Mouse (Mus musculus) lung, embryonic 14.5 days (tissue): ENCODE data around the gene Prx. TPM values are rescaled to one million over a fixed set of nuclear protein-coding genes. Genes with fewer than 3 reads are reported as not detected.

Source experiments
- ATAC-seq: fragments of 200-750 bp; cut with Nextera tagmentation; 2 replicates; pipeline ENCODE4 v1.8.0; 2017; ENCODE audit warnings: mild to moderate bottlenecking, moderate TSS enrichment, moderate library complexity; ENCODE audit not compliant: insufficient read depth
- DNase-seq: peaks from one replicate; pipeline ENCODE4 v3.0.0-alpha.2; 2015
- H3K27ac ChIP-seq: fragments of 300-500 bp; sonication (generic); 2 replicates; pipeline ENCODE4 v1.5.1; 2014; ENCODE audit warnings: low read depth, mild to moderate bottlenecking, moderate library complexity
- H3K27me3 ChIP-seq: fragments of 300-500 bp; sonication (generic); 2 replicates; pipeline ENCODE4 v1.6.1; 2014; ENCODE audit warnings: low read length, control low read depth; ENCODE audit not compliant: insufficient read depth
- H3K36me3 ChIP-seq: fragments of 300-500 bp; sonication (generic); 2 replicates; pipeline ENCODE4 v1.6.1; 2014; ENCODE audit warnings: control low read depth; ENCODE audit not compliant: insufficient read depth
- H3K4me1 ChIP-seq: fragments of 300-500 bp; sonication (generic); 2 replicates; pipeline ENCODE4 v1.6.1; 2014; ENCODE audit warnings: antibody characterized with exemption, control low read depth; ENCODE audit not compliant: insufficient read depth
- H3K4me2 ChIP-seq: fragments of 300-500 bp; sonication (generic); 2 replicates; pipeline ENCODE4 v1.6.1; 2014; ENCODE audit warnings: mild to moderate bottlenecking
- H3K4me3 ChIP-seq: fragments of 300-500 bp; sonication (generic); 2 replicates; pipeline ENCODE4 v1.5.1; 2014; ENCODE audit warnings: low read depth, low read length
- H3K9ac ChIP-seq: fragments of 300-500 bp; sonication (generic); 2 replicates; pipeline ENCODE4 v1.6.1; 2014
- H3K9me3 ChIP-seq: fragments of 300-500 bp; sonication (generic); 2 replicates; pipeline ENCODE4 v1.6.1; 2016; ENCODE audit warnings: low read depth, low read length, control low read depth
- CTCF ChIP-seq: IDR thresholded peaks from 2 replicates; pipeline ENCODE4 v1.5.1; 2016; ENCODE audit warnings: antibody characterized with exemption, low read depth
- WGBS: fragments of 180-500 bp; shearing (Covaris S2); extraction: QIAGEN DNeasy Blood & Tissue Kit; methylation state at CpG from one replicate; pipeline ENCODE4 v1.1.7; 2014; 5-methylcytosine and 5-hydroxymethylcytosine counted together
- polyA plus RNA-seq: library from polyadenylated mRNA; unstranded; fragments of >200 nt; fragmentation: Nextera tagmentation; extraction: Ambion mirVana; gene quantifications from 2 replicates; pipeline ENCODE4 v1.2.1, GENCODE M21; 2014

The Prx gene
- polyA plus RNA-seq, 1 experiment from 2014 or later: 2.5 TPM

DNA sequence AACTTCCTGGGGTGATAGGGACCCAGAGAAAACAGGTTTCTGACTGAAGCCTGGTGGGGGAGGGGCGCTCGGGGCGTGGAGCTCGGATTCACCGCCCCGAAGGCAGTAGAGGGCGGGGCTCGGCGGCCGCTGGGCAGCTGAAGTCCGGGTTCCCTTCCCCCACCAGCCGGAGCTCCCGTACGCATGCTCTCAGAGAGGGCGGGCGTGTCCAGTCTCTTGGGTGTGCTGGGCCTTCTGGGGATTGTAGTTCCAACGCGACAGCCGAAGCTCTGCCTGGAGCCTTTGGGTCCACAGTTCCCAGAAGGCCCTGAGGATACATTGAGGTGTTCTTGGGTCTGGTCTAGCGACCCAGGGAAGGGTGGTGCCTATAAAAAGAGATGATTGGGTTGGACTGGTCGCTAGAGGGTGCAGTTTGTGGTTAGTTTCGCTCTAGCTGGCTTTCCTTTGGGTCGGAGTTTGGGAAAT is 24.6 kb upstream of the Prx start:
- peak; percentile 92 for ATAC-seq
- peak overlapping the region; percentile 69 for H3K4me2 ChIP-seq
- peaks cover 20% of the 10 kb centered on the region for H3K36me3 ChIP-seq
- peak overlapping the region; percentile 75 for H3K4me3 ChIP-seq
- H3K9ac ChIP-seq: peak overlapping the region; percentile 67
- WGBS: under 1% methylated on average over 23 of the region's 23 CpGs
- no peaks in the 10 kb centered on the region for H3K9me3 ChIP-seq
- peak; percentile 99 for DNase-seq
- TF ChIP-seq CTCF: peak; percentile 71
- H3K4me1 ChIP-seq: peaks cover 8% of the 10 kb centered on the region; the same call in 1 of the 2 replicates
- peak overlapping the region; percentile 96 for H3K27ac ChIP-seq
- no peaks in the 10 kb centered on the region for H3K27me3 ChIP-seq

DNA sequence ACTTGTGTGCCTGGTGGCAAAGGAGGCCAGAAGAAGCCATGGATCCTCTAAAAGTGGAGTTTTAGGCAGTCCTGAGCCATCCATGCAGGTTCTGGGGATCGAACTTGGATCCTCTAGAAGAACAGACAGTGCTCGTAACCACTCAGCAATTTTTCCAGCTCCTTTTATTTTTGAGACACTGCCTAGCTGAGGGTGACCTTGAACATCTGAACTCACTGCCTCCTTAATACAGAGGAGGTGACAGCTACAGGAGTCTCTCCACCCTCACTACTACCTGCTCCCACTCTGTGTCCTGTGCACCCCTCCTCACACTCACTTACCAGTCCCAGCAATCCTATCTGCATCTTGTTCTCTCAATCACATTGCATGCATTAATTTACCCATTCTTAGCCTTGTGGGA is 23.5 kb upstream of the Prx start:
- H3K36me3 ChIP-seq: peaks cover 20% of the 10 kb centered on the region
- DNase-seq: no peak
- no peaks in the 10 kb centered on the region for H3K9me3 ChIP-seq
- TF ChIP-seq CTCF: no peak
- 0 out of 2 replicates have a peak overlapping the region, but pooled peaks have one; percentile 30 for H3K27ac ChIP-seq
- peak overlapping the region; percentile 75; the same call in 1 of the 2 replicates for H3K4me3 ChIP-seq
- H3K4me2 ChIP-seq: peak overlapping the region; percentile 69
- H3K9ac ChIP-seq: no peak overlapping the region
- H3K27me3 ChIP-seq: no peaks in the 10 kb centered on the region
- peaks cover 8% of the 10 kb centered on the region; the same call in 1 of the 2 replicates for H3K4me1 ChIP-seq
- WGBS: 96% methylated on average over 2 of the region's 2 CpGs
- ATAC-seq: no peak

GRCm38 (mm10) chr7:27476098-27476635 is 23.0 kb upstream of the Prx start:
- no peak for TF ChIP-seq CTCF
- WGBS: 93% methylated on average over 14 of the region's 14 CpGs
- ATAC-seq (no peak), DNase-seq (no peak)
- Histone ChIP-seq H3K36me3 (peaks cover 20% of the 10 kb centered on the region), H3K27me3 (no peaks in the 10 kb centered on the region), H3K9ac (no peak overlapping the region), H3K4me2 (no peak overlapping the region), H3K27ac (no peak overlapping the region), H3K4me3 (no peak overlapping the region), H3K9me3 (no peaks in the 10 kb centered on the region), H3K4me1 (peaks cover 12% of the 10 kb centered on the region; the same call in 1 of the 2 replicates)

DNA sequence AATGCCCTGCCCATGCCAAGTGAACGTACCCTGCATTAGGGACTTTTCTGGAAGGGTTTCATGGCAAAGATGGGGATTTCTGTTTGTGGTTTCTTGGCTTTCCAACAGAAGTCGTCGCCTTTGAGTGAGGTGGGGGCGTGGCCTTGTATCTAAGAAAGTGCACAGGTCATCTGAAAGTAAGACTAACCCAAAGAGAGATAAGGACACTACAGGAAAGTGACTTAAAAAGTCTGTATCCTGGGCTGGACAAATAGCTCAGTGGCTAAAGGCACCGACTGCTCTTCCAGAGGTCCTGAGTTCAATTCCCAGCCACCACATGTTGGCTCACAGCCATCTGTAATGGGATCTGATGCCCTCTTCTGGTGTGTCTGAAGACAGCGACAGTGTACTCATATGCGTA is 20.6 kb upstream of the Prx start:
- Histone ChIP-seq H3K4me2 (no peak overlapping the region), H3K9ac (no peak overlapping the region), H3K4me1 (peaks cover 6% of the 10 kb centered on the region; the same call in 1 of the 2 replicates), H3K36me3 (peaks cover 20% of the 10 kb centered on the region), H3K27me3 (no peaks in the 10 kb centered on the region), H3K4me3 (no peak overlapping the region), H3K27ac (peak overlapping the region; percentile 15; the same call in 1 of the 2 replicates), H3K9me3 (no peaks in the 10 kb centered on the region)
- no peak for DNase-seq
- WGBS: 72% methylated on average over 7 of the region's 7 CpGs
- TF ChIP-seq CTCF: no peak
- ATAC-seq: no peak

DNA sequence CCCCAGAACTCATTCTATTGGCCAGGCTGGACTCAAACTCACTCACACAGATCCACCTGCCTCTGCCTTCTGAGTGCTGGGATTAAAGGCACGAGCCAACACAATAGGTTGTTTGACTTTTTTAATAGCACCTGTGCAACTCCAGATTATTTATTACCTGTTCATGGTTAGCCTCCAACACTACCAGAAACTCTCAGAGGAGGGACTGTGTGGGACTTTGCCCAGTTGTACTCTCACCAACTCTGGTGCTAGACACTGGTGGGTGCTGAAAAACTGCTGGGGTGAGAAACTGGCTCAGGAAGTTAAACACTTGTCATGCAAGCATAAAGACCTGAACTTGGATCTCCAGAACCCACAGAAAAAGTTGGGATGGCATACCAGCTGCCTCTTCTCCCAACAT is 19.4 kb upstream of the Prx start:
- Histone ChIP-seq H3K27me3 (no peaks in the 10 kb centered on the region), H3K36me3 (peaks cover 20% of the 10 kb centered on the region), H3K4me2 (no peak overlapping the region), H3K9ac (no peak overlapping the region), H3K27ac (no peak overlapping the region), H3K4me1 (peaks cover 6% of the 10 kb centered on the region; the same call in 1 of the 2 replicates), H3K4me3 (no peak overlapping the region), H3K9me3 (no peaks in the 10 kb centered on the region)
- WGBS: 64% methylated on average over 1 of the region's 1 CpGs
- TF ChIP-seq CTCF: no peak
- DNase-seq: no peak
- no peak for ATAC-seq

GRCm38 (mm10) chr7:27480506-27480905 is 18.6 kb upstream of the Prx start:
- Histone ChIP-seq H3K27ac (peak overlapping the region; percentile 87), H3K4me1 (peaks cover 6% of the 10 kb centered on the region; the same call in 1 of the 2 replicates), H3K27me3 (no peaks in the 10 kb centered on the region), H3K36me3 (peaks cover 20% of the 10 kb centered on the region), H3K4me3 (peak overlapping the region; percentile 33), H3K4me2 (peak overlapping the region; percentile 63), H3K9ac (no peak overlapping the region), H3K9me3 (no peaks in the 10 kb centered on the region)
- DNase-seq: no peak
- no peak for ATAC-seq
- WGBS: 68% methylated on average over 3 of the region's 3 CpGs
- TF ChIP-seq CTCF: no peak

DNA sequence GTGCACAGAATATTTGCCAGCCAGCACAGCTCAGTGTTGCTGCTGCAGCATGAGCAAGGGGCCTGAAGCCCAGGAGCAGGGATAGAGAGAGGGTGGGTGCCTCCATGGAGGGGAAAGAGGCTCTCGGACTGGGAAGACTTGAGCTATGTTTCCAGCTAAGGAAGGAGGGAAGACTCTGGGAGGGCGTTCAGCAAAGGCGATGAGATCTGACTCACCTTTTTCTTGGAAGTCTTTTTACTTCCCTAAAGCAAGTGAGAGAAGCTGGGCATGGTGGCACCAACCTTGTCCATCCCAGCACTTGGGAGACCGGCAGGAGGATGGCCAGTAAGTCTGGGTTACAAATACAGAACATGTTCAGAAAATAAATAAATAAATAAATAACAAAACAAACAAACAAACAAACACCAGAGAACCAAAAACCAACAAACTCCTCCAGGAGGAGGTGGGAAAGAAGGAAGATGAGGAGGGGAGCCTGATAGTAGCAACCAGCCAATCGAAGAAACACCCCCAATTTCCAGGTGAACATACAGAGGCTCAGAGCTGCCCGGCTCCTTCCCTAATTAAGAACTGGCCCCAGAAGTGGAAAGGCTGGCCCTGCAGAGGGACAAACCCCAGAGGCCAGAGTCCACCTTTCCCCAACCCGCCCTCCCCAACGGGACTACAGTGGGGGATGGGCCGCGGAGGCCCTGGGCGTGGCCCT is 18.0 kb upstream of the Prx start:
- Histone ChIP-seq H3K36me3 (peaks cover 16% of the 10 kb centered on the region), H3K4me1 (peaks cover 6% of the 10 kb centered on the region; the same call in 1 of the 2 replicates), H3K27ac (peak overlapping the region; percentile 87), H3K9ac (peak overlapping the region; percentile 34), H3K4me2 (peak overlapping the region; percentile 63), H3K9me3 (no peaks in the 10 kb centered on the region), H3K4me3 (peak overlapping the region; percentile 33), H3K27me3 (no peaks in the 10 kb centered on the region)
- ATAC-seq (no peak), DNase-seq (no peak)
- no peak for TF ChIP-seq CTCF
- 12% methylated on average over 11 of the region's 11 CpGs for WGBS
